Mouse (Mus musculus): Measurements from ENCODE around the gene Cldn16. TPM values are rescaled to one million over a fixed set of nuclear protein-coding genes. Genes with fewer than 3 reads are reported as not detected.

Cldn16 gene
- polyA plus RNA-seq (2014; fragmentation: Nextera tagmentation; extraction: Ambion mirVana), result not detected in 2 replicates

DNA sequence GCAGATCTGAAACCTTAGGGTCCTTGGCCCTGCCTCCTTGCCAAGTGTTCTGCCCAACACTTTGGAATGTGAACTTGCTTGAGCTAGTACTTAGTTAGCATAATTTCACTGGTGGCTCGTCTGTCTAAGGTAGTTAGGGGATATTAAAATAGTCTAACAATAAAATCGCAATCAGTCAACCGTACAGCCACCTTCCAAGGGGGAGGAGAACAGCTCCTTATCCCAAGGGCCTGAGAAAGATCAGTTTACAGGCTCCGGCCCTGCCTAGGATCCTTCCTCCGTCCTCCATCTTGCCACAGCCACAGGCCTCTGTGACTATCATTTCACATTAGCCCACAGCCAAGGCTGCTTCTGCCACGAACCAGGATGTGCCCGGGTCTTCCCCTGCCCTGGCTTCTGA, at the start of gene Cldn16:
Gene Cldn16, plus strand, starts transcription at position 301 of the 400 bp plus-strand sequence.
- DNase-seq (ENCODE audit: low spot score) (no peak), ATAC-seq (ENCODE audit: insufficient number of reproducible peaks, low FRiP score, low TSS enrichment, low read depth) (no peak)
- 74% methylated on average over 7 of the region's 7 CpGs for WGBS
- H3K27ac ChIP-seq (replicated peaks; ENCODE audit: low read depth, low read length), result no peak within 1 kb of the TSS
- no peaks in the 10 kb centered on the region for H3K4me1 ChIP-seq (ENCODE audit: control insufficient read depth, insufficient read depth, low read length)
- H3K9me3 ChIP-seq (ENCODE audit: control insufficient read depth, low read length), result no peaks in the 10 kb centered on the region
- H3K4me3 ChIP-seq (ENCODE audit: low read depth, low read length), result no peak within 1 kb of the TSS
- no peak within 1 kb of the TSS for H3K9ac ChIP-seq (ENCODE audit: low read length)
- no peak within 1 kb of the TSS for H3K4me2 ChIP-seq (ENCODE audit: low read depth, severe bottlenecking)
- no peaks in the 10 kb centered on the region for H3K36me3 ChIP-seq (ENCODE audit: control insufficient read depth, insufficient read depth, low read length)
- no peaks in the 10 kb centered on the region for H3K27me3 ChIP-seq (ENCODE audit: control insufficient read depth, insufficient read depth, low read length)

DNA sequence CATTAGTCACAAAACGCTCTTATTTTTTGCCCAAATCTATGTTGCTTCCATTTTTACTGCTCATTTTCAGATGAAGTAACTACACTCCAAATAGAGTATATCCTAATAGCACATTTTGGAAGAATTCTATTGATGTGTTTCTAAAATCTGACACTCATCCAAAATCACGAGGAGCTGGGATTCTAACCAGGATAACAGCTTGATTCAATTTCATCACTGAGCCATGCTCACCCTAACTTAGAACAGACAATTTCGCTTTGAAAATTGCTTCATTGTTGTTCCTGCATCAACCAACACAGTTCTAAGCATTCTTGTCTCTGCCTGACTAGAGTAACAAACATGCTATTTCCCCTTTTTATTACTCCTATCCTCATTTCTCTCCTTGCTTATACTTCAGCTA, 44.3 kb upstream of the Cldn16 start:
- Histone ChIP-seq H3K4me1 (ENCODE audit: control insufficient read depth, insufficient read depth, low read length) (no peaks in the 10 kb centered on the region), H3K4me2 (ENCODE audit: low read depth, severe bottlenecking) (no peak overlapping the region), H3K4me3 (ENCODE audit: low read depth, low read length) (no peak overlapping the region), H3K9ac (ENCODE audit: low read length) (no peak overlapping the region), H3K27ac (replicated peaks; ENCODE audit: low read depth, low read length) (no peak overlapping the region), H3K27me3 (ENCODE audit: control insufficient read depth, insufficient read depth, low read length) (no peaks in the 10 kb centered on the region), H3K36me3 (ENCODE audit: control insufficient read depth, insufficient read depth, low read length) (no peaks in the 10 kb centered on the region), H3K9me3 (ENCODE audit: control insufficient read depth, low read length) (no peaks in the 10 kb centered on the region)
- 83% methylated on average over 3 of the region's 3 CpGs for WGBS
- DNase-seq (ENCODE audit: low spot score) (no peak), ATAC-seq (ENCODE audit: insufficient number of reproducible peaks, low FRiP score, low TSS enrichment, low read depth) (no peak)

DNA sequence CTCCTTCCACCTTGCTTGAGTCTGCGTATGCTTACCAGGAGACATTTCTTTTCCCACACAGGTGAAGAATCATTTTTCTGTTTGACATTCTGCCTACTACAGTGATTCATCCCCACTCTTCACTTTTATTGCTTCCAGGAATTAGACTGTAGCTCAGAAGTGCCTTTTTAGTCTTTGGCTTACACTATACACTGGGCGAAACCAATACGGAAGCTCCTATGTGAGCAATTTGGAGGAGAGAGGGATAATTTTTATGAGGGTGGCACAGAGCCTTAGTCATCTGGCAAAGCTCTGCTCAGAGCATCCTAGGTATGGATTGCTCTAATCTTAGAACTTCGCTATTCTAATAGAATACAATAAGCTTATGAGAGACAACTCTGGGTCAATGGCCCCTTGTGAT, 40.9 kb upstream of the Cldn16 start:
- H3K9me3 ChIP-seq (ENCODE audit: control insufficient read depth, low read length), result no peaks in the 10 kb centered on the region
- no peaks in the 10 kb centered on the region for H3K36me3 ChIP-seq (ENCODE audit: control insufficient read depth, insufficient read depth, low read length)
- 93% methylated on average over 4 of the region's 4 CpGs for WGBS
- DNase-seq (ENCODE audit: low spot score), result no peak
- no peak overlapping the region for H3K9ac ChIP-seq (ENCODE audit: low read length)
- H3K4me1 ChIP-seq (ENCODE audit: control insufficient read depth, insufficient read depth, low read length), result no peaks in the 10 kb centered on the region
- H3K4me2 ChIP-seq (ENCODE audit: low read depth, severe bottlenecking), result no peak overlapping the region
- no peak overlapping the region for H3K27ac ChIP-seq (replicated peaks; ENCODE audit: low read depth, low read length)
- H3K27me3 ChIP-seq (ENCODE audit: control insufficient read depth, insufficient read depth, low read length), result no peaks in the 10 kb centered on the region
- no peak overlapping the region for H3K4me3 ChIP-seq (ENCODE audit: low read depth, low read length)
- ATAC-seq (ENCODE audit: insufficient number of reproducible peaks, low FRiP score, low TSS enrichment, low read depth), result no peak

GRCm38 (mm10) chr16:26430246-26430645, 32.7 kb upstream of the Cldn16 start:
- Histone ChIP-seq H3K9me3 (ENCODE audit: control insufficient read depth, low read length) (no peaks in the 10 kb centered on the region), H3K4me1 (ENCODE audit: control insufficient read depth, insufficient read depth, low read length) (no peaks in the 10 kb centered on the region), H3K4me3 (ENCODE audit: low read depth, low read length) (no peak overlapping the region), H3K27ac (replicated peaks; ENCODE audit: low read depth, low read length) (no peak overlapping the region), H3K4me2 (ENCODE audit: low read depth, severe bottlenecking) (no peak overlapping the region), H3K27me3 (ENCODE audit: control insufficient read depth, insufficient read depth, low read length) (no peaks in the 10 kb centered on the region), H3K9ac (ENCODE audit: low read length) (no peak overlapping the region), H3K36me3 (ENCODE audit: control insufficient read depth, insufficient read depth, low read length) (no peaks in the 10 kb centered on the region)
- DNase-seq (ENCODE audit: low spot score) (no peak), ATAC-seq (ENCODE audit: insufficient number of reproducible peaks, low FRiP score, low TSS enrichment, low read depth) (no peak)
- WGBS, result 67% methylated on average over 3 of the region's 3 CpGs

DNA sequence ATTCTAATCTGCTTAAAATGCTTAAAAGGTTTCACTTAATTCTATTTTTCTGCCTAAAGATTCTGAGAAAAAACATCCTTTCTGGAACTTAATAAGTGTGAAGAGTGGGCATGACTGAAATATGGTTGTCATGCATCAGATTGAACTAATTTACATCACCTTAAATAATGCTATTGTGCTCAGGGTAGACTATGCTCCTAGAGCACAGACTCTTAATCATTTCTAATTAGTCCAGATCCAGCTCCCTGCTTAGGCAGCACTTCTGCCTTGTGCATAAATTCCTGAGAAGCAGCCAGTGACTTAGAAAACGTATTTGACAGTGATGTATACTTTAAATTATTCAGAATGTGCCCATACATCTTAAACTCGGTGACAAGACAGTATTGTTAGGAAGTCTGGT, 29.4 kb upstream of the Cldn16 start:
- no peaks in the 10 kb centered on the region for H3K9me3 ChIP-seq (ENCODE audit: control insufficient read depth, low read length)
- H3K9ac ChIP-seq (ENCODE audit: low read length), result no peak overlapping the region
- H3K4me3 ChIP-seq (ENCODE audit: low read depth, low read length), result no peak overlapping the region
- ATAC-seq (ENCODE audit: insufficient number of reproducible peaks, low FRiP score, low TSS enrichment, low read depth), result no peak
- no peak overlapping the region for H3K27ac ChIP-seq (replicated peaks; ENCODE audit: low read depth, low read length)
- H3K27me3 ChIP-seq (ENCODE audit: control insufficient read depth, insufficient read depth, low read length), result no peaks in the 10 kb centered on the region
- H3K36me3 ChIP-seq (ENCODE audit: control insufficient read depth, insufficient read depth, low read length), result no peaks in the 10 kb centered on the region
- no peak for DNase-seq (ENCODE audit: low spot score)
- H3K4me2 ChIP-seq (ENCODE audit: low read depth, severe bottlenecking), result no peak overlapping the region
- 39% methylated on average over 2 of the region's 2 CpGs for WGBS
- no peaks in the 10 kb centered on the region for H3K4me1 ChIP-seq (ENCODE audit: control insufficient read depth, insufficient read depth, low read length)

- H3K9me3 ChIP-seq (ENCODE audit: control insufficient read depth, low read length), result no peaks in the 10 kb centered on the region
- no peak for DNase-seq (ENCODE audit: low spot score)
- no peak for ATAC-seq (ENCODE audit: insufficient number of reproducible peaks, low FRiP score, low TSS enrichment, low read depth)
- H3K4me2 ChIP-seq (ENCODE audit: low read depth, severe bottlenecking), result no peak overlapping the region
- no peaks in the 10 kb centered on the region for H3K36me3 ChIP-seq (ENCODE audit: control insufficient read depth, insufficient read depth, low read length)
- H3K27ac ChIP-seq (replicated peaks; ENCODE audit: low read depth, low read length), result no peak overlapping the region
- H3K4me3 ChIP-seq (ENCODE audit: low read depth, low read length), result no peak overlapping the region
- no peaks in the 10 kb centered on the region for H3K4me1 ChIP-seq (ENCODE audit: control insufficient read depth, insufficient read depth, low read length)
- H3K9ac ChIP-seq (ENCODE audit: low read length), result no peak overlapping the region
- no peaks in the 10 kb centered on the region for H3K27me3 ChIP-seq (ENCODE audit: control insufficient read depth, insufficient read depth, low read length)
- 82% methylated on average over 3 of the region's 3 CpGs for WGBS
These were observed 22.9 kb upstream of the Cldn16 start for GRCm38 (mm10) chr16:26440031-26440430.

DNA sequence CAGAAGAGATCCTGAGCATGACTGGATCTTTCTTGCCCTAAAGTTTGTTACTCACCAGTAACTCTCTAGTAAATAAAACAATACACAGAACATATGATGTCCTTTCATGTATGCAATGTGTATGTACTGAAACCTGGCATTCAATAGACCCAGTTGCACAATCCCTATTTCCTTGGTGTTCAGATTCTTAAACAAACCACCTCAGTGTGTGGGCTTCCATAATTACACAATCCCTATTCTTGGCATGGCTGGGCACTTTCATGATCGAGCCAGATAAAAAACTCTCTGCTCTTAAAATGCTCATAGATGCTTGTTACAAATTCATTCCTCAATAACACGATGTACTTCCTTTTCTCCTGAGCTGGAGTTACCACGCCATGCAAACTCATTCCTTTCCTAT, 21.8 kb upstream of the Cldn16 start:
- H3K9ac ChIP-seq (ENCODE audit: low read length), result no peak overlapping the region
- ATAC-seq (ENCODE audit: insufficient number of reproducible peaks, low FRiP score, low TSS enrichment, low read depth) (no peak), DNase-seq (ENCODE audit: low spot score) (no peak)
- no peaks in the 10 kb centered on the region for H3K36me3 ChIP-seq (ENCODE audit: control insufficient read depth, insufficient read depth, low read length)
- no peak overlapping the region for H3K4me3 ChIP-seq (ENCODE audit: low read depth, low read length)
- WGBS, result 83% methylated on average over 3 of the region's 3 CpGs
- H3K4me2 ChIP-seq (ENCODE audit: low read depth, severe bottlenecking), result no peak overlapping the region
- no peaks in the 10 kb centered on the region for H3K27me3 ChIP-seq (ENCODE audit: control insufficient read depth, insufficient read depth, low read length)
- H3K27ac ChIP-seq (replicated peaks; ENCODE audit: low read depth, low read length), result no peak overlapping the region
- no peaks in the 10 kb centered on the region for H3K9me3 ChIP-seq (ENCODE audit: control insufficient read depth, low read length)
- no peaks in the 10 kb centered on the region for H3K4me1 ChIP-seq (ENCODE audit: control insufficient read depth, insufficient read depth, low read length)

- ATAC-seq (ENCODE audit: insufficient number of reproducible peaks, low FRiP score, low TSS enrichment, low read depth) (no peak), DNase-seq (ENCODE audit: low spot score) (no peak)
- Histone ChIP-seq H3K9me3 (ENCODE audit: control insufficient read depth, low read length) (no peaks in the 10 kb centered on the region), H3K4me3 (ENCODE audit: low read depth, low read length) (no peak overlapping the region), H3K4me1 (ENCODE audit: control insufficient read depth, insufficient read depth, low read length) (no peaks in the 10 kb centered on the region), H3K27me3 (ENCODE audit: control insufficient read depth, insufficient read depth, low read length) (no peaks in the 10 kb centered on the region), H3K4me2 (ENCODE audit: low read depth, severe bottlenecking) (no peak overlapping the region), H3K27ac (replicated peaks; ENCODE audit: low read depth, low read length) (no peak overlapping the region), H3K36me3 (ENCODE audit: control insufficient read depth, insufficient read depth, low read length) (no peaks in the 10 kb centered on the region), H3K9ac (ENCODE audit: low read length) (no peak overlapping the region)
These were observed 18.1 kb upstream of the Cldn16 start for GRCm38 (mm10) chr16:26444843-26445242.

DNA sequence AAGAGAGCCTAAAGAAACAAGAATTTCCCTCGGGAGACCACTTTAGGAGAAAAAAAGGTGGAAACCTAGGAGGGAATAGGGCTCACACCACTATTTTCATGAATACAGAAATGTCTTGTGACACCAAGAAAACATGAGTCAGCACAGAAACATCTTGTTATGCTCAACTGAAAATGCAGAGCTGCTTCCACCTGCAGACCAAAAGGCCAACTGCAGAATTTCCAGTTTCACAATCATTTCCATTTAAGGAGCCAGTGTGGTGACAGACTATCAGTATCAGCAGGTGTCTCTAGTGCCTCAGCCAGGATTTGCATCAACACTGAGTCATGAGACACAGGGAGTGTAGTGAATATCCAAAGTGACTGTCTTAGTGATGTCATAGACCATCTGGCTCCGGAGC, 15.3 kb upstream of the Cldn16 start:
- ATAC-seq (ENCODE audit: insufficient number of reproducible peaks, low FRiP score, low TSS enrichment, low read depth) (no peak), DNase-seq (ENCODE audit: low spot score) (no peak)
- no peak overlapping the region for H3K4me3 ChIP-seq (ENCODE audit: low read depth, low read length)
- H3K4me2 ChIP-seq (ENCODE audit: low read depth, severe bottlenecking), result no peak overlapping the region
- H3K36me3 ChIP-seq (ENCODE audit: control insufficient read depth, insufficient read depth, low read length), result no peaks in the 10 kb centered on the region
- no peak overlapping the region for H3K9ac ChIP-seq (ENCODE audit: low read length)
- no peaks in the 10 kb centered on the region for H3K9me3 ChIP-seq (ENCODE audit: control insufficient read depth, low read length)
- no peaks in the 10 kb centered on the region for H3K27me3 ChIP-seq (ENCODE audit: control insufficient read depth, insufficient read depth, low read length)
- 74% methylated on average over 2 of the region's 2 CpGs for WGBS
- no peak overlapping the region for H3K27ac ChIP-seq (replicated peaks; ENCODE audit: low read depth, low read length)
- no peaks in the 10 kb centered on the region for H3K4me1 ChIP-seq (ENCODE audit: control insufficient read depth, insufficient read depth, low read length)

Measured in limb, embryonic 11.5 days (tissue).